Mouse (Mus musculus) forebrain, postnatal 0 days (tissue): ENCODE measurements at regions not wholly inside any gene's neighbourhood (a gene's known extent, or its start where the extent isn't known, plus 50 kb on each side); places are given as distances from the start of the nearest gene placed in this dataset.

ENCODE experiments used
- ATAC-seq: fragments of 200-750 bp; cut with Nextera tagmentation; 2 replicates; pipeline ENCODE4 v1.8.0; 2017; ENCODE audit warnings: mild to moderate bottlenecking, moderate library complexity
- DNase-seq: peaks from one replicate; pipeline ENCODE4 v3.0.0-alpha.2; 2015
- H3K27ac ChIP-seq: fragments of 300-500 bp; sonication (generic); 2 replicates; pipeline ENCODE4 v1.5.1; 2014; ENCODE audit warnings: low read depth, mild to moderate bottlenecking, antibody characterized with exemption, low read length, moderate library complexity, mixed read lengths
- H3K27me3 ChIP-seq: fragments of 300-500 bp; sonication (generic); 2 replicates; pipeline ENCODE4 v1.6.1; 2014; ENCODE audit warnings: mild to moderate bottlenecking, low read length, mixed read lengths; ENCODE audit not compliant: insufficient read depth
- H3K36me3 ChIP-seq: fragments of 300-500 bp; sonication (generic); 2 replicates; pipeline ENCODE4 v1.6.1; 2014; ENCODE audit warnings: mild to moderate bottlenecking, moderate library complexity; ENCODE audit not compliant: insufficient read depth
- H3K4me1 ChIP-seq: fragments of 300-500 bp; sonication (generic); 2 replicates; pipeline ENCODE4 v1.6.1; 2014; ENCODE audit warnings: antibody characterized with exemption; ENCODE audit not compliant: insufficient read depth
- H3K4me2 ChIP-seq: fragments of 300-500 bp; sonication (generic); 2 replicates; pipeline ENCODE4 v1.6.1; 2014; ENCODE audit warnings: low read depth, mild to moderate bottlenecking, moderate library complexity
- H3K4me3 ChIP-seq: fragments of 300-500 bp; sonication (generic); 2 replicates; pipeline ENCODE4 v1.5.1; 2014; ENCODE audit warnings: low read depth, low read length, mixed read lengths
- H3K9ac ChIP-seq: fragments of 300-500 bp; sonication (generic); 2 replicates; pipeline ENCODE4 v1.6.1; 2014; ENCODE audit warnings: mild to moderate bottlenecking
- H3K9me3 ChIP-seq: fragments of 300-500 bp; sonication (generic); 2 replicates; pipeline ENCODE4 v1.6.1; 2016; ENCODE audit warnings: low read length
- CTCF ChIP-seq: sonication (generic); IDR thresholded peaks from 2 replicates; pipeline ENCODE4 v1.5.1; 2016; ENCODE audit warnings: antibody characterized with exemption, control low read depth, low read depth
- WGBS: fragments of 180-500 bp; shearing (Covaris S2); extraction: QIAGEN DNeasy Blood & Tissue Kit; methylation state at CpG from one replicate; pipeline ENCODE4 v1.1.7; 2014; 5-methylcytosine and 5-hydroxymethylcytosine counted together

DNA sequence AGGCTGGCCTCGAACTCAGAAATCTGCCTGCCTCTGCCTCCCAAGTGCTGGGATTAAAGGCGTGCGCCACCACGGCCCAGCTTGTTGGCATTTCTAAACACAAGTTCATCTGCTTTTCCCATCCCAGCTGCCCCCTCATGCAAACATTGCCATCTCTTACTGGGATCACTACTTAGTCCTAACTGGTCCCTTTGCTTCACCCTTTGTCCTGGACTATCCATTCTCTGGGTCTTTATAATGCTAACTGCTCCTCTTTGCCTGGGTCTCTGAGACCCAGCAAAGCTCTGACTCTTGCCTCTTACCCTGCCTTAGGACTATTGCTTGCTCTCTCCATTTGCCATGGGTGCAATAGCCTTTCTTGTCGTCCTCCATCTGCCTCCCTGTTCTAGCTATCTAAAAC, 103.7 kb downstream of the Dad1 start:
- H3K36me3 ChIP-seq, result no peaks in the 10 kb centered on the region
- 93% methylated on average over 5 of the region's 5 CpGs for WGBS
- no peaks in the 10 kb centered on the region for H3K4me1 ChIP-seq
- H3K27ac ChIP-seq, result no peak overlapping the region
- H3K27me3 ChIP-seq, result no peaks in the 10 kb centered on the region
- no peaks in the 10 kb centered on the region for H3K9me3 ChIP-seq
- no peak overlapping the region for H3K9ac ChIP-seq
- no peak for ATAC-seq
- no peak overlapping the region for H3K4me2 ChIP-seq
- H3K4me3 ChIP-seq, result no peak overlapping the region
- TF ChIP-seq CTCF, result no peak
- no peak for DNase-seq

DNA sequence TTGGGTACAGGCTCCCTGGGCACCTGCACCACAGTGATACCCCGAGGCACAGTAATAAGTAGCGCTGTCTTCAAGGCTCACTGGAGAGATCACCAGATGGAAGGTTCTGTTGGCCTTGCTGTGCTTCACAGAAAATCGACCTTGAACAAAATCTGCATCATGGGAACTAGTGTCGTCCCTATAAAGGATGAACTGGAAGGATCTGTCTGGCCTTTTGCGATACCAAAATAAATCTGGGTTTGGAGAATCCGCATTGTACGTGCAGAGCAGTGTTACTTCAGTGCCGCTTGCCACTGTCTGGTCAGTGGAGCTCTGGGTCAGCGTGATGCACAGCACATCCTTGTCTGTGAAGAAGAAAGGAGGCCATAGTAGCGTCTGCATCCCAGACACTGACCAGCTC, 105.3 kb downstream of the Dad1 start:
- no peak overlapping the region for H3K27ac ChIP-seq

DNA sequence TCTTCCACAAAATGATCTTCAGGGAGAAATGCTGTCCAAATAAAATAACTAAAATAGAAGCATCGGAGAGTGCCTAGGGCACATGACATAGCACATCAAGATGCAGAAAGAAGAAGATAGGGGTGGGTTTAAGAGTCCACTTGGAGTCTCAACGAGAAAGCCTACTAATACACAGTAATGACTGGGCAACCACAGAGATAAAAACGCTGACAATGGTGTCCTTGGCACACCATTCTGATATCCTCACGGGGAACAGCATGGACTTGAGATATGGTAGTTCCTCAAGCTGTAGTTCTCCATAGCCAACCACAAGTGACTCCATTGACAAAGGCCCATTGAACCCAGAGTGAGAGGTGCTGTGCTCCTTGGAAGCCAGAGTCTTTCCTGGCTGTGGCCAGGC, 105.8 kb downstream of the Dad1 start:
- DNase-seq, result no peak
- WGBS, result 92% methylated on average over 4 of the region's 4 CpGs

More for the DNA sequence above, 105.3 kb downstream of the Dad1 start:
- Histone ChIP-seq H3K9me3 (no peaks in the 10 kb centered on the region), H3K27me3 (no peaks in the 10 kb centered on the region), H3K36me3 (no peaks in the 10 kb centered on the region), H3K4me3 (no peak overlapping the region), H3K4me1 (no peaks in the 10 kb centered on the region), H3K4me2 (no peak overlapping the region), H3K9ac (no peak overlapping the region)
- DNase-seq (no peak), ATAC-seq (no peak)
- TF ChIP-seq CTCF, result no peak
- WGBS, result 94% methylated on average over 10 of the region's 10 CpGs

DNA sequence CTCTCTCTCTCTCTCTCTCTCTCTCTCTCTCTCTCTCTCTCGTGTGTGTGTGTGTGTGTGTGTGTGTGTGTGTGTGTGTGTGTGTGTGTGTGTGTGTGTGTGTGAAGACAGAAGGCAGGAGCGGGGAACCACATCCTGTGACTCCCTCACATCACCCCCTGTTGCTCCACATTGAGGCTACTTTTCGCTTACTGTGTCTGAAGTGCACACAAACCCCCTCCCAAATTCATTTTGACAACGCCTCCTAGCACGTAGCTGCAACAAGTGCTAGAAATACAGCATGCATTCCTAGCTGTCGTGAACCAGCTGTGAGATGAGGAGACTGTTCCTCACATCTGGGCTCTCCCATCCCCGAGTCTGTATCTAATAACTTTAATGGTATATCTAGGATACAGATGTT, 106.4 kb downstream of the Dad1 start:
- no peak overlapping the region for H3K4me2 ChIP-seq
- DNase-seq (no peak), ATAC-seq (no peak)

More for the DNA sequence above, 105.8 kb downstream of the Dad1 start:
- no peak for TF ChIP-seq CTCF
- H3K27me3 ChIP-seq, result no peaks in the 10 kb centered on the region
- H3K9ac ChIP-seq, result no peak overlapping the region
- H3K36me3 ChIP-seq, result no peaks in the 10 kb centered on the region
- no peak for ATAC-seq
- no peak overlapping the region for H3K27ac ChIP-seq
- H3K4me2 ChIP-seq, result no peak overlapping the region
- H3K4me3 ChIP-seq, result no peak overlapping the region
- no peaks in the 10 kb centered on the region for H3K4me1 ChIP-seq
- H3K9me3 ChIP-seq, result no peaks in the 10 kb centered on the region

DNA sequence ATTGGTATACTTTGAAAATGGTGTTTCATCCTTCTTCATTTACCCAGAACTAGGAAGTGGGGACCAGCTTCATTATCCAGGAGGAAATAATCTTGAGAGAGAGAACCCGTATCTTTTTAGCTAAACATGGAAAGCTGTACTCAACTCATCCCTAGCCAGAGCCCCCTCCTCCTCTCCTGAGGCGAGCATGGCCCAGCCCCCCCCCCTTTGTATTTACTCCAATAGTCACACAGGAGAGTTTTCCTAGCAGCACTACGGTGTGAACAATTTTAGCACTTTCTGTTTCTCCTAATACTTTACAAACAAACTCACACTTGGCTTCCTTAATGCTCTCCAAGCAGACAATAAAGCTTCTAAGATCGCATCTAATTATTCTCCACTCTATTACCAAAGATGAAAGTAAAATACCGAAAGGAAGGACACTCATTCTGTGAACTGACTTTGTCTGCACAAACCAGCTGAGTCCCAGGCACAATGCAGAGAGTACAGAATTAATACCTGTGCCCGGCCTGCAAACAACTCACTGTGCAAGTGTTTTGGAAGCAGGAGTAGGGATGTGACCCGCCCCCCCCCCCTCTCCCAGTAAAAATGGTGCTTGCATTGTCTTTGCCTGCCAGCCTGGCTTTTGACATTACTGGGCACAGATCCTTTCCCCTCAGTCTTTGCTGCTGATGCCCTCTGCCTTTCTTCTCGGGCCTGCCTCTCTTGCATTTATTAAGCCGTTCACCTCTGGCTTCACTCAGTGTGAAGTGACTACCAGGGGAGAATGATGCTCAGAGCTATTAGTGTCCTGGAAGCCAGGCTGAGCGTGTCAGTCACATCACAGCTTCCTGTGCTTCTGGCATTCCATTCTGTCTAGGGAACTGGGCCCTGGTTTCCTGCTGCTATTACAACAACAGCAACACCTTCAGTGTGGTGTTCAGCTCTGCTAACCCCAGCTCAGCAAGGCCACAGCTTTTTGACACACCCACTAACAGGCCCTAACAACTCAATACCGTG, 107.9 kb downstream of the Dad1 start:
- H3K9ac ChIP-seq, result no peak overlapping the region
- no peaks in the 10 kb centered on the region for H3K4me1 ChIP-seq
- no peak for DNase-seq
- 11% methylated on average over 11 of the region's 11 CpGs for WGBS
- H3K4me3 ChIP-seq, result no peak overlapping the region
- no peak overlapping the region for H3K27ac ChIP-seq
- H3K9me3 ChIP-seq, result no peaks in the 10 kb centered on the region
- TF ChIP-seq CTCF, result no peak
- peak; percentile 29; the same call in 1 of the 2 replicates for ATAC-seq
- no peaks in the 10 kb centered on the region for H3K27me3 ChIP-seq
- H3K36me3 ChIP-seq, result no peaks in the 10 kb centered on the region
- H3K4me2 ChIP-seq, result no peak overlapping the region

More for the DNA sequence above, 106.4 kb downstream of the Dad1 start:
- no peaks in the 10 kb centered on the region for H3K4me1 ChIP-seq
- no peak overlapping the region for H3K9ac ChIP-seq
- H3K36me3 ChIP-seq, result no peaks in the 10 kb centered on the region
- 86% methylated on average over 6 of the region's 7 CpGs for WGBS
- H3K9me3 ChIP-seq, result no peaks in the 10 kb centered on the region
- H3K27me3 ChIP-seq, result no peaks in the 10 kb centered on the region
- no peak overlapping the region for H3K4me3 ChIP-seq
- H3K27ac ChIP-seq, result no peak overlapping the region
- TF ChIP-seq CTCF, result no peak

DNA sequence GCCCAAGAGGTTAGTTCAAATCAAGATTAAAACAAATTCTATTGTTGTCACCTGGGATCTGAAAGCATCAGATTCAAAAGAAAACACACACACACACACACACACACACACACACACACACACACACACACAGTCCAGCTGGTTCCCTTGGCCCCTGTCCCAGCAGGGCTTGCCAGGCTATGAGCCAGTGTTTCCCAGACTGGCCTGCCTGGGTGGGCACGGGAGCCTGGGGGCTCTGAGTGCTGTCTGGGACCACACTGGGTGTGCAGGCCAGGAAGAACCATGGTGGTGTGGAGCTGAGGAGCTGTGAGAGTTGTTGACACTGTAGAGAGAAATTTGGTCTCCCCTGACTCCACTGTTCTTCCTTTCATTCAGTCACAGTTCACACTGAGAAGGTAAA, 110.1 kb downstream of the Dad1 start:
- H3K27me3 ChIP-seq, result no peaks in the 10 kb centered on the region
- no peak overlapping the region for H3K4me3 ChIP-seq
- ATAC-seq (peak; percentile 84), DNase-seq (peak; percentile 57)
- no peaks in the 10 kb centered on the region for H3K9me3 ChIP-seq
- no peak overlapping the region for H3K4me2 ChIP-seq
- H3K36me3 ChIP-seq, result no peaks in the 10 kb centered on the region
- no peaks in the 10 kb centered on the region for H3K4me1 ChIP-seq
- no peak overlapping the region for H3K9ac ChIP-seq
- TF ChIP-seq CTCF, result no peak
- WGBS, result 21% methylated on average over 1 of the region's 1 CpGs
- H3K27ac ChIP-seq, result no peak overlapping the region

DNA sequence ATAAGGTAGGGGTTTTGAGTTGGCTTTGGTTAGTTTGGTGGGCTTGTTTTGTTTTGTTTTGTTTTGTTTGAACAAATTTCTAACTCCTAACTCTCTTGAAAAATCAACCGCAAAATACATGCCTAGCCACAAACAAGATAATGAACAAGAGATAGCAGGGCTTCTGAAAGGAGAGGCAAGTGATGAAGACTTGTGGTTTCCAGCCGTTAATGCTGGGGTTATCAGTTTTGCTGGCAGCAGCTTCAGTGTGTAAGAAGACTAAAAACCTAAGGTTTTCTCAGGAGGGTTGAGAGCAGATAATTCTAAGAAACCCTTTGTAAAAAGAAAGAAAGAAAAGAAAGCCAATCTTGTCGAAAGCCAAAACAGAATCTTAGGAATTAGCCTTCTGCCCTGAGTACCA, 115.6 kb downstream of the Dad1 start:
- WGBS, result 87% methylated on average over 3 of the region's 3 CpGs
- no peaks in the 10 kb centered on the region for H3K9me3 ChIP-seq
- DNase-seq (no peak), ATAC-seq (no peak)
- no peaks in the 10 kb centered on the region for H3K27me3 ChIP-seq
- no peaks in the 10 kb centered on the region for H3K4me1 ChIP-seq
- TF ChIP-seq CTCF, result no peak
- H3K4me2 ChIP-seq, result no peak overlapping the region
- H3K27ac ChIP-seq, result no peak overlapping the region
- H3K4me3 ChIP-seq, result no peak overlapping the region
- H3K36me3 ChIP-seq, result no peaks in the 10 kb centered on the region
- no peak overlapping the region for H3K9ac ChIP-seq
